Mouse (Mus musculus) neutrophil, adult 5-6 weeks (primary cell): ENCODE data around the gene BC117090. TPM values are rescaled to one million over a fixed set of nuclear protein-coding genes. Genes with fewer than 3 reads are reported as not detected.
"Not testable (repeated sequence)": the region's sequence is repeated elsewhere in the genome, so short reads cannot be mapped to it uniquely, and the experiment has no call there.

Experiments used
- ATAC-seq: fragments of 151-379, 151-347 bp; 2 replicates; pipeline ENCODE4 v1.8.0; 2017; ENCODE audit warnings: mild to moderate bottlenecking, moderate TSS enrichment; ENCODE audit not compliant: insufficient number of reproducible peaks, poor library complexity, low FRiP score, severe bottlenecking; ENCODE audit errors: extremely low read depth
- total RNA-seq: library from RNA; stranded (forward); fragments of 200-1000 nt; gene quantifications from 2 replicates; pipeline ENCODE4 v1.2.3, GENCODE M21; 2017

BC117090 gene
- total RNA-seq: not detected in 2 replicates

DNA sequence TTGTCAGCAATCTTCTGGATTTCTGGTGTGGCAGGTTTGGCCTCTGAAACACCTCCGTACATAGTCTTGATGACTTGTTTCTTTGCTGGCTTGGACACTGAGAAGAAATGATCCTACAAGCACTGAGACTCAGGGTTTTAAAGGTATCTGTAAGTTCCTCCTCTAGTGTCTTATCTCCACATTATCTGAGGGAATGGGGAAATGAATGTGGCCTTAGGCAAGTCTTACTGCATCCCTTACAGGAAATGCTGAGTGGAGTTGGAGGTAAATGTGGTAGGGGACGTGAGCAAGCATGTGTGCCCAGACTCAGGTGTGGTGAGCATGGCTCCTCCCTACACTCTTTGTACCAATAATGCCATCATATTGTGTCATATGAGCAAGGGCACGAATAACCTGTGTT is at the start of gene BC117090:
BC117090 (minus strand) TSS at position 101 of the 400 bp plus-strand sequence.
- ATAC-seq: no peak

DNA sequence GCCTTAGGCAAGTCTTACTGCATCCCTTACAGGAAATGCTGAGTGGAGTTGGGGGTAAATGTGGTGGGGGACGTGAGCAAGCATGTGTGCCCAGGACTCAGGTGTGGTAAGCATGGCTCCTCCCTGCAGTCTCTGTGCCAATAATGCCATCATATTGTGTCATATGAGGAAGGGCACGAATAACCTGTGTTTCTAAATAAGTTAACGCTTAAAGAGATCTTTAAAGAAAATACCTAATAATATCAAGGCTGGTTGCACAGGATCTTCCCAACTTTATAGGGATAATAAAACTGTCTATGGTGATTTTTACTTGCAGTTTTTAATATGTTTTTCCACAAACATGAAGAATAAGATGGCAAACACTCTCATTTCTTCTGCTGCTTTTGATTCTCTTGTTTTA is 33.5 kb upstream of the BC117090 start, which contains the start of gene BC100530:
BC100530 (minus strand) TSS at position 101 of the 400 bp plus-strand sequence.
- ATAC-seq: not testable (repeated sequence)

DNA sequence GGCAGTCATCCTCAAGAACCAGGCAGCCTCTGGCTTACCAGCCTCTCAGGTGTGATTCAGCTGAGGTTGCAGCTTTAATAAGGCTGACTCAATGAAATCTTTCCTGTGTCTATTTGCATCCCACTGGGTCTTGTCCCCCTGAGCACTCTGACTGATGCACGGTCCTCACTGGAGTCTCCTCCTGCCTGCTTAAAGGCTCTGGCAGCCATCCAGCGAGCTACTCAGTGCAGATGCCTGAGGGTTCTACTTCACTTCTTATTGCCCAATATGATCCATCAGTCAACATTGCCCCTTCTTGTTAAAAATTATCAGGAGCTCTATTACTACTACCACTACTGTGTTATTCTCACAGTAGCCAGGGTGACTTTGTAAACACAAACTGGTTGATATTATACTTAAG is 3.0 kb upstream of the BC117090 start:
- no peak for ATAC-seq

DNA sequence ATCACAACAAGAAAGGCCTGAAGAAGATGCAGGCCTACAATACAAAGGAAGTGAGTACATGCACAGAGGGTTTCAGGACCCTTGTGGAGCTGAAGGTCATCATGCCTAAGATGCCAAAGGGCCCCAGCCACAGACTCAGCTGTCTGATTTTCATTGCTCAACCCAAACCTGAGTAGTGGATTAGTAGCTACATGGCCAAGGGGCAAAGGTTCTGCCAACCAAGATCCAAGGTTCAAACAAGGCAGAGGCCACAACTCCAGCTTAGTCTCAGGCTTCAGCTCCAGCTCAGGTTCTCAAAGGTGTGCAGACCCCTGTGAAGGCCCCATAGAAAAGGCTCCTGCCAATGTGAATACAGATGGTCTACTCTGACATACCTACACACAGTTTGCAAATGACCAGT is 14.8 kb downstream of the BC117090 start:
- no peak for ATAC-seq

DNA sequence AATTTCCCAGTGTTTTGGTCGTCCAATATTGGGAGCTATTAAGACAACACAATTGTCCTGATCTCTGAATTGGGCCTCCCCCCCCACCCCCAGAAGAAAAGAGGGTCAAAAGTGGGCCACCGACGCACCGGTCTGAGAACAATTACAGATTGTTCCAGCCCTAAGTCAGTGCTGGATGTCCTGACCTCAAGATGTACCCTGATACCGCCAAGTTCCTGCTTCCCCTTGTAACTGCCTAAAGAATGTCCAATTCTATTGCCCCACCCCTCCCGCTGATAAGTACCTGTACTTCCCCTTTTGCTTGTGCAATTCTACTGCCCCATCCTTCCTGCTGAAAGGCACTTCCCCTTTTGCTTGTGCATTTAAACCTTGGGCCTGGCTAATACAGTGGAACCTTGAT is 18.0 kb downstream of the BC117090 start:
- not testable (repeated sequence) for ATAC-seq

DNA sequence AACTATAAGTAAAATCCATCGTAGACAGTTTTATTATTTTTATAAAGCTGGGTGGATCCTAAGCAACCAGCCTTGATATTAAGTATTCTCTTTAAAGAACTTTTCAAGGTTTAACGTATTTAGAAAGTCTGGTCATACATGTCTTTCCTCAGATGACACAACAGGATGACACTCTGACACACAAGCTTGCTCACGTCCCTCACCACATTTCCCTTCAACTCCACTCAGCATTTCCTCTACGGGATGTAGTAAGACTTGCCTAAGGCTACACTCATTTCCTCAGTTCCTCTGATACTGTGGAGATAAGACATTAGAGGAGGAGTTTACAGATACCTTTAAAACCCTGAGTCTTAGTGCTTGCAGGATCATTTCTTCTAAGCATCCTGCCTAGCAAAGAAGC is 26.5 kb downstream of the BC117090 start:
- no peak for ATAC-seq

DNA sequence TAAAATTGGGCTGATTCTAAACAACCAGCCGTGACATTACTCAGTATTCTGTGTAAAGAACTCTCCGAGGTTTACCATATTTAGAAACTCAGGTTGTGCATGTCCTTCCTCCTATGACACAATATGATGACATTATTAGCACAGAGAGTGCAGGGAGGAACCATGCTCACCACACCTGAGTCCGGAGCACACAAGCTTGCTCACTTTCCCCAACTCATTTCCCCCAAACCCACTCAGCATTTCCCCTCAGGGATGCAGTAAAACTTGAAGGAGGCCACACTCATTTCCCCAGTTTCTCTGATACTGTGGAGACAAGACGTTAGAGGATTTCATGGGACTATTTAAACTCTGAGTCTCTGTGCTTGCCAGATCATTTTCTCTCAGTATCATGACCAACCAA is 45.0 kb downstream of the BC117090 start:
- no peak for ATAC-seq

DNA sequence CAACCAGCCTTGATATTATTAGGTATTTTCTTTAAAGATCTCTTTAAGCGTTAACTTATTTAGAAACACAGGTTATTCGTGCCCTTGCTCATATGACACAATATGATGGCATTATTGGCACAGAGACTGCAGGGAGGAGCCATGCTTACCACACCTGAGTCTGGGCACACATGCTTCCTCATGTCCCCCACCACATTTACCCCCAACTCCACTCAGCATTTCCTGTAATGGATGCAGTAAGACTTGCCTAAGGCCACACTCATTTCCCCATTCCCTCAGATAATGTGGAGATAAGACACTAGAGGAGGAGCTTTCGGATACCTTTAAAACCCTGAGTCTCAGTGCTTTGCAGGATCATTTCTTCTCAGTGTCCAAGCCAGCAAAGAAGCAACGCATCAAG is 57.3 kb downstream of the BC117090 start, which contains the start of gene Stfa1:
Stfa1 (plus strand) TSS at position 156 of the 400 bp plus-strand sequence.
- ATAC-seq: not testable (repeated sequence)

Other genes with a start within 250 kb of the BC117090 start
- 1.2 and 1.3 TPM in 2 replicates for gene Csta1, start 203.1 kb downstream of the BC117090 start, total RNA-seq
- 247 and 256 TPM in 2 replicates for gene Stfa2l1, start 177.5 kb downstream of the BC117090 start, total RNA-seq
- 190 and 204 TPM in 2 replicates for gene Gm5483, start 150.1 kb downstream of the BC117090 start, total RNA-seq
- 2.7 TPM in 1 of 2 replicates, not detected in the other for gene Gm5416, start 123.9 kb downstream of the BC117090 start, total RNA-seq
- gene 2010005H15Rik, start 112.9 kb downstream of the BC117090 start, total RNA-seq: 3.3 TPM in 1 of 2 replicates, not detected in the other
- 15.6 and 16.3 TPM in 2 replicates for gene Stfa1, start 57.4 kb downstream of the BC117090 start, total RNA-seq
- 10.0 and 11.0 TPM in 2 replicates for gene BC100530, start 33.4 kb upstream of the BC117090 start, total RNA-seq
- gene Stfa2, start 74.1 kb upstream of the BC117090 start, total RNA-seq: 1.2 TPM in 1 of 2 replicates, not detected in the other
- gene Stfa3, start 121.1 kb upstream of the BC117090 start, total RNA-seq: 2.5 and 4.3 TPM in 2 replicates
- gene Casr, start 227.8 kb upstream of the BC117090 start, total RNA-seq: not detected in 2 replicates